Mouse (Mus musculus) embryonic facial prominence, embryonic 12.5 days (tissue): ENCODE measurements at regions not wholly inside any gene's neighbourhood (a gene's known extent, or its start where the extent isn't known, plus 50 kb on each side); places are given as distances from the start of the nearest gene placed in this dataset.

Source experiments
- ATAC-seq: fragments of 200-750 bp; cut with Nextera tagmentation; 2 replicates; pipeline ENCODE4 v1.8.0; 2017; ENCODE audit not compliant: insufficient number of reproducible peaks, insufficient read depth, low FRiP score, low TSS enrichment
- H3K27ac ChIP-seq: fragments of 300-500 bp; sonication (generic); 2 replicates; pipeline ENCODE4 v1.5.1; 2016; ENCODE audit warnings: mild to moderate bottlenecking
- H3K27me3 ChIP-seq: fragments of 300-500 bp; sonication (generic); 2 replicates; pipeline ENCODE4 v1.6.1; 2016; ENCODE audit warnings: mild to moderate bottlenecking, moderate library complexity
- H3K36me3 ChIP-seq: fragments of 300-500 bp; sonication (generic); 2 replicates; pipeline ENCODE4 v1.6.1; 2016; ENCODE audit warnings: mild to moderate bottlenecking
- H3K4me1 ChIP-seq: fragments of 300-500 bp; sonication (generic); 2 replicates; pipeline ENCODE4 v1.6.1; 2016
- H3K4me2 ChIP-seq: fragments of 300-500 bp; sonication (generic); replicated peaks from 2 replicates; pipeline ENCODE4 v1.6.1; 2016; ENCODE audit warnings: mild to moderate bottlenecking, moderate library complexity
- H3K4me3 ChIP-seq: fragments of 300-500 bp; sonication (generic); 2 replicates; pipeline ENCODE4 v1.5.1; 2016; ENCODE audit warnings: mild to moderate bottlenecking
- H3K9ac ChIP-seq: fragments of 300-500 bp; sonication (generic); 2 replicates; pipeline ENCODE4 v1.6.1; 2016; ENCODE audit warnings: mild to moderate bottlenecking, moderate library complexity
- H3K9me3 ChIP-seq: fragments of 300-500 bp; sonication (generic); 2 replicates; pipeline ENCODE4 v1.6.1; 2016; ENCODE audit warnings: mild to moderate bottlenecking, moderate library complexity
- WGBS: fragments of 180-500 bp; shearing (Covaris S2); methylation state at CpG from one replicate; pipeline ENCODE4 v1.1.7; 2016; 5-methylcytosine and 5-hydroxymethylcytosine counted together

DNA sequence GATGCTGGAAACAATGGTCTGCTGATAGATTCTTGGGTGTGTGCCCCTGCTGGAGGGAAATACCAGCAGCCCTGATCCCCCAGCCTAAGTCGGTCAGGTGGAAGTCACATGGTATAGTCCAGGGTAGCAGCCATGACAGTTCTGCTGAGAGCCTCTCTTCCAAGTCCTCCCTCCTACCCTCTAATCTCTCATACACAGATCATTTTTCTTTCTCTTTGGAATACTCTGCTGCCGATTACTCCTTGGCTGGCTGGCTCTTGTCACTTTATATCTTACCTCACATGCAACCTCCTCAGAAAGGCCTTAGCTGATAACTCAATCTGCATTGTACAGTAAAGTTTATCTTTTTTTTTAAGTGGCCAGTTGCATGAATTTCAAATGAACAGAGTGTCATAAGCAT, 162.5 kb upstream of the Kbtbd8 start:
- Histone ChIP-seq H3K9ac (no peak overlapping the region), H3K9me3 (no peaks in the 10 kb centered on the region), H3K27ac (no peak overlapping the region), H3K27me3 (no peaks in the 10 kb centered on the region), H3K4me2 (no peak overlapping the region), H3K4me3 (no peak overlapping the region), H3K36me3 (no peaks in the 10 kb centered on the region), H3K4me1 (no peaks in the 10 kb centered on the region)
- WGBS = 78% methylated on average over 2 of the region's 2 CpGs
- no peak for ATAC-seq

- 83% methylated on average over 4 of the region's 4 CpGs for WGBS
- H3K9ac ChIP-seq = no peak overlapping the region
Observed at GRCm38 (mm10) chr6:94953658-94954057, 163.4 kb upstream of the Kbtbd8 start.

GRCm38 (mm10) chr6:94951971-94952768, 164.9 kb upstream of the Kbtbd8 start:
- H3K4me3 ChIP-seq = no peak overlapping the region

More at GRCm38 (mm10) chr6:94953658-94954057, 163.4 kb upstream of the Kbtbd8 start:
- no peak overlapping the region for H3K4me2 ChIP-seq
- H3K4me1 ChIP-seq = no peaks in the 10 kb centered on the region
- H3K27ac ChIP-seq = no peak overlapping the region
- H3K36me3 ChIP-seq = no peaks in the 10 kb centered on the region
- H3K4me3 ChIP-seq = no peak overlapping the region
- H3K27me3 ChIP-seq = no peaks in the 10 kb centered on the region
- H3K9me3 ChIP-seq = no peaks in the 10 kb centered on the region
- ATAC-seq = no peak

DNA sequence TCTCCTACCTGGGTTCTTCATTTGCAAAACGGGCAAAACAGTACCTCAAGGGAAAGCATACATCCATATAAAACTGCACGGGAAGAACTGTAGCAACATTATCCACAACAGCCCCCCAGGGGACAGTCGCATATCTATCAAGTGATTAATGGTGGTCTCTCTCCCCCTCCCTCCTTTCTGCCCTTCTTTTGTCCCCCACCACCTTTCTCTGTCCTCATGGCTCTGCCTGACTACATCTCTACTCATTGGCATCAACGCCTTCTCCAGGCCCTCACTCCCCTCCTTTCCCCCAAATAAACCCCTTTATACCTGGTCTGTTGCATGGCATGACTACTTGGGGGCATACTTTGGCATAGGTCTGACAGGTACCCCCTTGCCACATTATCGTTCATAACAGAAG, 166.1 kb upstream of the Kbtbd8 start:
- no peak overlapping the region for H3K4me3 ChIP-seq
- H3K4me1 ChIP-seq = 0 out of 2 replicates have a peak, but pooled peaks cover 7% of the 10 kb centered on the region
- WGBS = 72% methylated on average over 5 of the region's 5 CpGs
- no peaks in the 10 kb centered on the region for H3K9me3 ChIP-seq
- H3K9ac ChIP-seq = no peak overlapping the region
- H3K36me3 ChIP-seq = no peaks in the 10 kb centered on the region
- no peak overlapping the region for H3K27ac ChIP-seq
- H3K27me3 ChIP-seq = no peaks in the 10 kb centered on the region; the same call in 1 of the 2 replicates
- no peak overlapping the region for H3K4me2 ChIP-seq
- no peak for ATAC-seq

More at GRCm38 (mm10) chr6:94951971-94952768, 164.9 kb upstream of the Kbtbd8 start:
- Histone ChIP-seq H3K27me3 (no peaks in the 10 kb centered on the region; the same call in 1 of the 2 replicates), H3K27ac (no peak overlapping the region), H3K4me2 (no peak overlapping the region), H3K36me3 (no peaks in the 10 kb centered on the region), H3K9ac (no peak overlapping the region), H3K9me3 (no peaks in the 10 kb centered on the region), H3K4me1 (no peaks in the 10 kb centered on the region)
- 78% methylated on average over 7 of the region's 7 CpGs for WGBS
- ATAC-seq = no peak

DNA sequence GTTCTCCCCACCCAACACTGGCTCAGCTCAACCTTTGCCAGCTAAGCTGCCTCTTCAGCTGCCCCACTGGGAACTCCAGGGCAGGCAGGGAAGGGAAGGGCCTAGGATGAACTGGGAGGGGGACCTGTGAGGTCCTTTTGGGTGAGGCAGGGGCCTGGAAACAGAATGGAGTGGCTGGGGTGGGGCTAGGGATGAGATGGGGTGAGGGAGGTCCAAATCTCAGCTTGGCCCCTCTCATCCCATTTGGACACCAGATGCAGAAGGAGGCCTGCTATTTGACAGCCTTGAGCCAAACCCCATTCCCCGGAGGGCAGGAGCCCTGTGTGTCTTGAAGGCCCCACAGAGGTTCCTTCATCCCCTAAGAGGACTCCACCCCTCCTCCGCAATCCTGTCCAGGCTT, 166.7 kb upstream of the Kbtbd8 start:
- no peaks in the 10 kb centered on the region; the same call in 1 of the 2 replicates for H3K27me3 ChIP-seq
- H3K4me1 ChIP-seq = 0 out of 2 replicates have a peak, but pooled peaks cover 7% of the 10 kb centered on the region
- H3K9ac ChIP-seq = no peak overlapping the region
- H3K9me3 ChIP-seq = no peaks in the 10 kb centered on the region
- H3K4me3 ChIP-seq = no peak overlapping the region
- H3K4me2 ChIP-seq = no peak overlapping the region
- no peak overlapping the region for H3K27ac ChIP-seq
- no peak for ATAC-seq
- 58% methylated on average over 2 of the region's 2 CpGs for WGBS
- H3K36me3 ChIP-seq = no peaks in the 10 kb centered on the region

- no peak overlapping the region for H3K27ac ChIP-seq
- no peak for ATAC-seq
- H3K4me3 ChIP-seq = no peak overlapping the region
- H3K4me2 ChIP-seq = no peak overlapping the region
- no peaks in the 10 kb centered on the region; the same call in 1 of the 2 replicates for H3K27me3 ChIP-seq
- H3K9me3 ChIP-seq = no peaks in the 10 kb centered on the region
- WGBS = 74% methylated on average over 6 of the region's 6 CpGs
- no peaks in the 10 kb centered on the region for H3K36me3 ChIP-seq
- peaks cover 14% of the 10 kb centered on the region; the same call in 1 of the 2 replicates for H3K4me1 ChIP-seq
- no peak overlapping the region for H3K9ac ChIP-seq
Observed at GRCm38 (mm10) chr6:94946352-94946900, 170.6 kb upstream of the Kbtbd8 start.

- Histone ChIP-seq H3K27ac (no peak overlapping the region), H3K27me3 (no peaks in the 10 kb centered on the region; the same call in 1 of the 2 replicates), H3K4me1 (peaks cover 14% of the 10 kb centered on the region; the same call in 1 of the 2 replicates), H3K4me3 (no peak overlapping the region), H3K9ac (no peak overlapping the region), H3K4me2 (no peak overlapping the region), H3K36me3 (no peaks in the 10 kb centered on the region), H3K9me3 (no peaks in the 10 kb centered on the region)
- WGBS = 85% methylated on average over 5 of the region's 5 CpGs
- no peak for ATAC-seq
Observed at GRCm38 (mm10) chr6:94945715-94946114, 171.3 kb upstream of the Kbtbd8 start.

DNA sequence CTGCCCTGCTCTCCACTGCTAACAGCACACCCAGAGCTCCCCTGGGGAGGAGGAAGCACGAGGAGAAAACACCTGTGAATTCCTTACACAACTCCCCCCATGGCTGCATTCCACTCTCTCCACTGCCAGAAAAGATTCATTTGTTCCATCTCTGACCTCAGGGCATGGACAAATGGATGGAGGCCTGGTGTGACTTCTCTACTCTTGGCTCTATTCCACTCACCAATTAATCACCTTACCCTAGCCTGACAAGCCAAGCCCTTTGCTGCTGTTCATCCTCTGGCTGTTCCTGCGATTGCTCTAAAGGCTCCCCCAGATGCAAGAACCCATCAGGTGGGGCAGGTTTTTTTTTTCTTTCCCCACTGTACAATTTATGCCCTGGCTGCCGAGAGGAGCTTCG, 172.8 kb upstream of the Kbtbd8 start:
- no peaks in the 10 kb centered on the region; the same call in 1 of the 2 replicates for H3K27me3 ChIP-seq
- H3K9me3 ChIP-seq = no peaks in the 10 kb centered on the region
- ATAC-seq = no peak
- no peak overlapping the region for H3K4me3 ChIP-seq
- no peak overlapping the region for H3K27ac ChIP-seq
- no peak overlapping the region for H3K9ac ChIP-seq
- H3K4me1 ChIP-seq = peaks cover 14% of the 10 kb centered on the region; the same call in 1 of the 2 replicates
- H3K36me3 ChIP-seq = no peaks in the 10 kb centered on the region
- 61% methylated on average over 4 of the region's 4 CpGs for WGBS
- H3K4me2 ChIP-seq = no peak overlapping the region

DNA sequence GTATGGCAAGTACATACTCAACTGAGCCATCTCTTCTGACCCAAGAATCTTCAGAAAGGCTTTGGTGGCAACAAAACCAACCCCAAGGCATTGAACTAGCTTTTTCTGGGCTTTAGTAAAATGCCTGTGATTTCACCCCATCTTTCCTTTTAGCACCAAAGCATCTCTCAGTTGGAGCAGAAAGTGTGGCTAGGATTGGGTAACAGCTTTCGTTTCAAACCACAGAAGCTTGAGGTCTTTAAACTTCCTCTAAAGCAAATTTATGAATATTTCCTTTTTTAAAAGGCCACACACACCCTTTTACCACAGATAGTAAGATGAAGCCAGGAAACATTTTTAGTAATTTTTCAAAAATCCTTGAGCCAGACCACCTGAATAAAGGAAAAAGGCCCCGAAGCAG, 178.1 kb upstream of the Kbtbd8 start:
- H3K27me3 ChIP-seq = no peaks in the 10 kb centered on the region
- H3K4me2 ChIP-seq = no peak overlapping the region
- H3K4me1 ChIP-seq = peaks cover under 1% of the 10 kb centered on the region; the same call in 1 of the 2 replicates
- H3K36me3 ChIP-seq = no peaks in the 10 kb centered on the region
- no peak overlapping the region for H3K27ac ChIP-seq
- no peak overlapping the region for H3K9ac ChIP-seq
- H3K4me3 ChIP-seq = no peak overlapping the region
- WGBS = 86% methylated on average over 2 of the region's 2 CpGs
- H3K9me3 ChIP-seq = no peaks in the 10 kb centered on the region
- no peak for ATAC-seq

GRCm38 (mm10) chr6:94936206-94936605, 180.8 kb upstream of the Kbtbd8 start:
- H3K27ac ChIP-seq = no peak overlapping the region
- ATAC-seq = no peak
- H3K27me3 ChIP-seq = no peaks in the 10 kb centered on the region
- H3K36me3 ChIP-seq = no peaks in the 10 kb centered on the region
- no peaks in the 10 kb centered on the region for H3K9me3 ChIP-seq
- H3K9ac ChIP-seq = no peak overlapping the region
- H3K4me2 ChIP-seq = no peak overlapping the region
- no peaks in the 10 kb centered on the region for H3K4me1 ChIP-seq
- 78% methylated on average over 5 of the region's 5 CpGs for WGBS
- H3K4me3 ChIP-seq = no peak overlapping the region

GRCm38 (mm10) chr6:94935706-94936105, 181.3 kb upstream of the Kbtbd8 start:
- H3K4me2 ChIP-seq = no peak overlapping the region
- H3K27me3 ChIP-seq = no peaks in the 10 kb centered on the region
- no peaks in the 10 kb centered on the region for H3K4me1 ChIP-seq
- H3K4me3 ChIP-seq = no peak overlapping the region
- WGBS = 78% methylated on average over 1 of the region's 1 CpGs
- no peaks in the 10 kb centered on the region for H3K9me3 ChIP-seq
- ATAC-seq = no peak
- no peak overlapping the region for H3K27ac ChIP-seq
- no peaks in the 10 kb centered on the region for H3K36me3 ChIP-seq
- no peak overlapping the region for H3K9ac ChIP-seq

GRCm38 (mm10) chr6:94927811-94928210, 189.2 kb upstream of the Kbtbd8 start:
- no peak overlapping the region for H3K4me2 ChIP-seq
- H3K27me3 ChIP-seq = no peaks in the 10 kb centered on the region
- no peak overlapping the region for H3K4me3 ChIP-seq
- no peaks in the 10 kb centered on the region for H3K9me3 ChIP-seq
- ATAC-seq = no peak
- H3K36me3 ChIP-seq = no peaks in the 10 kb centered on the region
- H3K27ac ChIP-seq = no peak overlapping the region
- no peaks in the 10 kb centered on the region for H3K4me1 ChIP-seq
- H3K9ac ChIP-seq = no peak overlapping the region
- 91% methylated on average over 6 of the region's 6 CpGs for WGBS
